Comparison of ENCODE assay signal across 12 mouse cellular contexts in the genomic region with DNA sequence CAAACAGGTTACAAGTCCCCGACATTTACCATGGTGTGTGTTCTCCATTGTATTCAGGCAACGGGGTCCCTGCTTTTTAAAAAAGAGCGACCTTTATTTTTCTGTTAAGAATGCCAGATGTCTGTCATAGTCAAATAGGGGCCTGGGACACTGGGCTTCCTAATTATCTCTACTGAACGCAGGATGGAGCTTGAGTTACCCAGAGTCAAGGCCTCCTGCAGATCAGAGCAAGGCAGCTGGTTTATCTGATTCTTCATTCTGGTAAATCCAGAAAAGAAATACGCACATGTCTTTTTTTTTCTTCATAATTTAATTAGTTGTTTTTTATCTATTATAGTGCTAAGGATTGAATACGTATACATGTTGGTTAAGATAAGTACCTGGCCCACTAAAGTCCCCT. TPM values are rescaled to one million over a fixed set of nuclear protein-coding genes. Genes with fewer than 3 reads are reported as not detected.
DNase-seq lines count a peak whose midpoint lies in the region; ATAC-seq and TF ChIP-seq lines count a peak whose summit lies in the region.
"Had no signal": no experiment of that assay in that cellular context is flagged by ENCODE, and none has a peak within 500 bp of the region (broad histone marks: within the 10 kb centered on the region; RNA-seq: fewer than 3 reads in every experiment).

No protein-coding gene starts in this region.

- H3K36me3 ChIP-seq in heart, postnatal 0 days (replicated peaks; ENCODE audit: control insufficient read depth, insufficient read depth, low read length): no peaks in the 10 kb centered on the region
- H3K36me3 ChIP-seq in forebrain, postnatal 0 days (ENCODE audit: insufficient read depth): no peaks in the 10 kb centered on the region
- H3K36me3 ChIP-seq in liver, postnatal 0 days (replicated peaks; ENCODE audit: insufficient read depth, low read length): no peaks in the 10 kb centered on the region
- H3K36me3 ChIP-seq: embryonic facial prominence, embryonic 10.5 days had no signal

- no peaks in the 10 kb centered on the region for H3K27me3 ChIP-seq in heart, postnatal 0 days (ENCODE audit: control insufficient read depth, insufficient read depth, low read length)
- H3K27me3 ChIP-seq in forebrain, postnatal 0 days (ENCODE audit: insufficient read depth, low read length): no peaks in the 10 kb centered on the region
- H3K27me3 ChIP-seq in liver, postnatal 0 days (ENCODE audit: insufficient read depth, low read length): no peaks in the 10 kb centered on the region
- no peaks in the 10 kb centered on the region for H3K27me3 ChIP-seq in cerebellum, adult 2 months (ENCODE audit: control insufficient read depth, insufficient read depth, low read length)

- no peak for DNase-seq in heart, postnatal 0 days (ENCODE audit: low spot score)
- DNase-seq in heart, postnatal 4 days: no peak
- DNase-seq in forebrain, postnatal 0 days: no peak
- DNase-seq in liver, postnatal 0 days: no peak
- no peak for DNase-seq in spleen, postnatal 10 days (ENCODE audit: low spot score in 2 of 2)
- no peak for DNase-seq in cerebellum, adult 2 months
- DNase-seq: lung, postnatal 10 days; right cerebral cortex, postnatal 25 days had no signal

- H3K4me3 ChIP-seq in heart, postnatal 0 days (ENCODE audit: low read depth, low read length): no peak overlapping the region
- no peak overlapping the region for H3K4me3 ChIP-seq in forebrain, postnatal 0 days (ENCODE audit: low read depth, low read length)
- H3K4me3 ChIP-seq in liver, postnatal 0 days (ENCODE audit: low read depth, low read length): no peak overlapping the region
- no peak overlapping the region for H3K4me3 ChIP-seq in olfactory bulb, adult 2 months (ENCODE audit: insufficient read depth, low read depth, low read length)
- H3K4me3 ChIP-seq in cerebellum, adult 2 months (replicated peaks; ENCODE audit: insufficient read depth, low read depth, low read length): no peak overlapping the region
- H3K4me3 ChIP-seq: embryonic facial prominence, embryonic 10.5 days had no signal

- TF ChIP-seq CTCF in heart, postnatal 0 days (IDR thresholded peaks at IDR 0.05; ENCODE audit: low read depth): no peak
- no peak for TF ChIP-seq CTCF in forebrain, postnatal 0 days (IDR thresholded peaks at IDR 0.05; ENCODE audit: low read depth)
- no peak for TF ChIP-seq CTCF in liver, postnatal 0 days (IDR thresholded peaks at IDR 0.05; ENCODE audit: low read depth)
- no peak for TF ChIP-seq CTCF in olfactory bulb, adult 2 months (IDR thresholded peaks at IDR 0.05; ENCODE audit: insufficient read depth, low read depth, low read length)
- no peak for TF ChIP-seq CTCF in cerebellum, adult 2 months (IDR thresholded peaks at IDR 0.05; ENCODE audit: borderline replicate concordance, insufficient read depth, low read depth, low read length)

- peak overlapping the region; percentile 45; the same call in 1 of the 2 replicates for H3K4me2 ChIP-seq in heart, postnatal 0 days (ENCODE audit: low read depth, low read length)
- H3K4me2 ChIP-seq in forebrain, postnatal 0 days (ENCODE audit: low read depth): no peak overlapping the region
- H3K4me2 ChIP-seq in liver, postnatal 0 days (ENCODE audit: low read depth, low read length): no peak overlapping the region

- no peak for ATAC-seq in heart, postnatal 0 days (ENCODE audit: insufficient read depth, low read depth)
- ATAC-seq in forebrain, postnatal 0 days: peak; percentile 9; the same call in 1 of the 2 replicates
- ATAC-seq in liver, postnatal 0 days: peak; percentile 68

- peak overlapping the region; percentile 92 for H3K27ac ChIP-seq in heart, postnatal 0 days (ENCODE audit: low read depth)
- H3K27ac ChIP-seq in forebrain, postnatal 0 days (ENCODE audit: low read depth, low read length): peak overlapping the region; percentile 64
- H3K27ac ChIP-seq in liver, postnatal 0 days (ENCODE audit: low read depth): peak overlapping the region; percentile 19; the same call in 1 of the 2 replicates
- H3K27ac ChIP-seq in olfactory bulb, adult 2 months (ENCODE audit: insufficient read depth, low read depth, low read length): peak overlapping the region; percentile 51; the same call in 1 of the 2 replicates
- no peak overlapping the region for H3K27ac ChIP-seq in cerebellum, adult 2 months (ENCODE audit: insufficient read depth, low read length)
- H3K27ac ChIP-seq: embryonic facial prominence, embryonic 10.5 days had no signal

- H3K9ac ChIP-seq in heart, postnatal 0 days (replicated peaks; ENCODE audit: low read depth, low read length): no peak overlapping the region
- 0 out of 2 replicates have a peak overlapping the region, but pooled peaks have one; percentile 23 for H3K9ac ChIP-seq in forebrain, postnatal 0 days
- no peak overlapping the region for H3K9ac ChIP-seq in liver, postnatal 0 days (replicated peaks)

- no peak for TF ChIP-seq POLR2A in olfactory bulb, adult 2 months (IDR thresholded peaks at IDR 0.05; ENCODE audit: insufficient read depth, low read depth, low read length)
- TF ChIP-seq POLR2A in cerebellum, adult 2 months (IDR thresholded peaks at IDR 0.05; ENCODE audit: borderline replicate concordance, insufficient read depth, low read length): no peak

- TF ChIP-seq EP300 in heart, postnatal 0 days (IDR thresholded peaks at IDR 0.05; ENCODE audit: low read depth): no peak
- no peak for TF ChIP-seq EP300 in liver, postnatal 0 days (IDR thresholded peaks at IDR 0.05; ENCODE audit: low read depth)

- WGBS in heart, postnatal 0 days: 39% methylated on average over 6 of the region's 6 CpGs
- WGBS in forebrain, postnatal 0 days: 28% methylated on average over 6 of the region's 6 CpGs
- 57% methylated on average over 6 of the region's 6 CpGs for WGBS in liver, postnatal 0 days (ENCODE audit: insufficient replicate concordance)
- WGBS in olfactory bulb, adult 2 months: 56% methylated on average over 6 of the region's 6 CpGs
- WGBS in cerebellum, adult 2 months: 79% methylated on average over 6 of the region's 6 CpGs

- no peaks in the 10 kb centered on the region for H3K9me3 ChIP-seq in heart, postnatal 0 days (replicated peaks; ENCODE audit: control insufficient read depth, low read length)
- H3K9me3 ChIP-seq in forebrain, postnatal 0 days (ENCODE audit: low read length): no peaks in the 10 kb centered on the region
- no peaks in the 10 kb centered on the region for H3K9me3 ChIP-seq in liver, postnatal 0 days (ENCODE audit: low read length)
- H3K9me3 ChIP-seq: embryonic facial prominence, embryonic 10.5 days had no signal

- H3K4me1 ChIP-seq in heart, postnatal 0 days (ENCODE audit: control insufficient read depth, insufficient read depth): peaks cover 10% of the 10 kb centered on the region
- peaks cover 9% of the 10 kb centered on the region for H3K4me1 ChIP-seq in forebrain, postnatal 0 days (ENCODE audit: insufficient read depth)
- H3K4me1 ChIP-seq in liver, postnatal 0 days (ENCODE audit: insufficient read depth): 0 out of 2 replicates have a peak, but pooled peaks cover 2% of the 10 kb centered on the region
- peaks cover 16% of the 10 kb centered on the region for H3K4me1 ChIP-seq in olfactory bulb, adult 2 months (ENCODE audit: control insufficient read depth, insufficient read depth, low read length)
- 0 out of 2 replicates have a peak, but pooled peaks cover 3% of the 10 kb centered on the region for H3K4me1 ChIP-seq in cerebellum, adult 2 months (ENCODE audit: control insufficient read depth, insufficient read depth, low read length)

RNA-seq across cellular contexts. Expression of a gene that starts 52.6 kb away (rescaled TPM):
- not detected in 2 replicates for total RNA-seq in heart, postnatal 0 days (2014; rRNA removed; ENCODE audit: low replicate concordance)
- not detected in 2 replicates for polyA plus RNA-seq in heart, postnatal 0 days (2015; fragmentation: Nextera tagmentation; extraction: Ambion mirVana)
- total RNA-seq in heart, postnatal 4 days (2021): under 1 TPM; 0.43 to 0.79 TPM
- not detected in 2 replicates for total RNA-seq in forebrain, postnatal 0 days (2014; rRNA removed)
- 0.21 TPM in 1 of 2 replicates, not detected in the other for polyA plus RNA-seq in forebrain, postnatal 0 days (2015; fragmentation: Nextera tagmentation; extraction: Ambion mirVana)
- polyA plus RNA-seq in liver, postnatal 0 days (2015; fragmentation: Nextera tagmentation; extraction: Ambion mirVana): not detected in 2 replicates
- not detected in 2 replicates for polyA plus RNA-seq in olfactory bulb, adult 2 months (2012; ENCODE audit: insufficient read depth, insufficient read length, low replicate concordance, missing spikeins)
- not detected in 2 replicates for polyA plus RNA-seq in cerebellum, adult 2 months (2012; rRNA removed)
- total RNA-seq: left cerebral cortex, postnatal 14 days had no signal
- polyA plus RNA-seq: embryonic facial prominence, embryonic 10.5 days; stomach, embryonic 16.5 days had no signal
